Mouse (Mus musculus) heart, embryonic 16.5 days (tissue): ENCODE data around the gene Ncoa5. TPM values are rescaled to one million over a fixed set of nuclear protein-coding genes. Genes with fewer than 3 reads are reported as not detected.

Source experiments
- ATAC-seq: fragments of 200-750 bp; cut with Nextera tagmentation; replicated peaks from 2 replicates; pipeline ENCODE4 v1.8.0; 2017; ENCODE audit warnings: moderate number of reproducible peaks; ENCODE audit not compliant: insufficient read depth, low FRiP score; ENCODE audit errors: extremely low read depth
- H3K27ac ChIP-seq: fragments of 300-500 bp; sonication (generic); 2 replicates; pipeline ENCODE4 v1.5.1; 2014; ENCODE audit warnings: mild to moderate bottlenecking, low read length, control low read depth, moderate library complexity
- H3K27me3 ChIP-seq: fragments of 300-500 bp; sonication (generic); 2 replicates; pipeline ENCODE4 v1.6.1; 2014; ENCODE audit warnings: low read length, mixed read lengths; ENCODE audit not compliant: control insufficient read depth, insufficient read depth
- H3K36me3 ChIP-seq: fragments of 300-500 bp; sonication (generic); 2 replicates; pipeline ENCODE4 v1.6.1; 2014; ENCODE audit not compliant: control insufficient read depth, insufficient read depth
- H3K4me1 ChIP-seq: fragments of 300-500 bp; sonication (generic); 2 replicates; pipeline ENCODE4 v1.6.1; 2014; ENCODE audit warnings: low read length, mixed read lengths; ENCODE audit not compliant: control insufficient read depth, insufficient read depth
- H3K4me2 ChIP-seq: fragments of 300-500 bp; sonication (generic); 2 replicates; pipeline ENCODE4 v1.6.1; 2014; ENCODE audit warnings: low read depth, mild to moderate bottlenecking, control low read depth, low read length
- H3K4me3 ChIP-seq: fragments of 300-500 bp; sonication (generic); 2 replicates; pipeline ENCODE4 v1.5.1; 2014; ENCODE audit warnings: mild to moderate bottlenecking, control low read depth, low read length
- H3K9ac ChIP-seq: fragments of 300-500 bp; sonication (generic); 2 replicates; pipeline ENCODE4 v1.6.1; 2014; ENCODE audit warnings: low read length, control low read depth
- H3K9me3 ChIP-seq: fragments of 300-500 bp; sonication (generic); replicated peaks from 2 replicates; pipeline ENCODE4 v1.6.1; 2016; ENCODE audit warnings: low read length; ENCODE audit not compliant: control insufficient read depth
- WGBS: fragments of 180-500 bp; shearing (Covaris S2); extraction: QIAGEN DNeasy Blood & Tissue Kit; methylation state at CpG from one replicate; pipeline ENCODE4 v1.1.7; 2014; 5-methylcytosine and 5-hydroxymethylcytosine counted together
- polyA plus RNA-seq: library from polyadenylated mRNA; unstranded; fragments of >200 nt; fragmentation: Nextera tagmentation; extraction: Ambion mirVana; gene quantifications from 2 replicates; pipeline ENCODE4 v1.2.1, GENCODE M21; 2015

Gene Ncoa5
- polyA plus RNA-seq, 1 experiment from 2014 or later = 42.5 TPM

GRCm38 (mm10) chr2:165051566-165051965, 16.9 kb upstream of the Ncoa5 start:
- Histone ChIP-seq H3K4me3 (no peak overlapping the region), H3K4me1 (peaks cover 6% of the 10 kb centered on the region; the same call in 1 of the 2 replicates), H3K36me3 (no peaks in the 10 kb centered on the region), H3K27me3 (peaks cover 10% of the 10 kb centered on the region), H3K4me2 (no peak overlapping the region), H3K9me3 (no peaks in the 10 kb centered on the region), H3K27ac (no peak overlapping the region), H3K9ac (no peak overlapping the region)
- no peak for ATAC-seq
- WGBS = 28% methylated on average over 11 of the region's 11 CpGs

- no peaks in the 10 kb centered on the region for H3K36me3 ChIP-seq
- WGBS = 65% methylated on average over 18 of the region's 18 CpGs
- H3K4me1 ChIP-seq = peaks cover 6% of the 10 kb centered on the region; the same call in 1 of the 2 replicates
- H3K9ac ChIP-seq = no peak overlapping the region
- no peak overlapping the region for H3K4me2 ChIP-seq
- H3K4me3 ChIP-seq = no peak overlapping the region
- H3K27me3 ChIP-seq = peaks cover 10% of the 10 kb centered on the region
- ATAC-seq = no peak
- no peak overlapping the region for H3K27ac ChIP-seq
- H3K9me3 ChIP-seq = no peaks in the 10 kb centered on the region
Measured at GRCm38 (mm10) chr2:165050826-165051548, 16.3 kb upstream of the Ncoa5 start.

- Histone ChIP-seq H3K36me3 (no peaks in the 10 kb centered on the region), H3K4me1 (no peaks in the 10 kb centered on the region), H3K27ac (no peak overlapping the region), H3K9ac (no peak overlapping the region), H3K4me3 (no peak overlapping the region), H3K27me3 (peaks cover 5% of the 10 kb centered on the region; the same call in 1 of the 2 replicates), H3K9me3 (no peaks in the 10 kb centered on the region), H3K4me2 (no peak overlapping the region)
- ATAC-seq = no peak
- 41% methylated on average over 5 of the region's 5 CpGs for WGBS
Measured at GRCm38 (mm10) chr2:165049044-165049443, 14.4 kb upstream of the Ncoa5 start.

GRCm38 (mm10) chr2:165043729-165044128, 9.1 kb upstream of the Ncoa5 start:
- Histone ChIP-seq H3K9ac (no peak overlapping the region), H3K4me3 (no peak overlapping the region), H3K36me3 (no peaks in the 10 kb centered on the region), H3K9me3 (no peaks in the 10 kb centered on the region), H3K4me2 (no peak overlapping the region), H3K27me3 (no peaks in the 10 kb centered on the region), H3K4me1 (no peaks in the 10 kb centered on the region), H3K27ac (no peak overlapping the region)
- WGBS = 53% methylated on average over 2 of the region's 2 CpGs
- ATAC-seq = no peak

GRCm38 (mm10) chr2:165043090-165043636, 8.5 kb upstream of the Ncoa5 start:
- H3K9ac ChIP-seq = no peak overlapping the region
- 22% methylated on average over 17 of the region's 17 CpGs for WGBS
- H3K27me3 ChIP-seq = no peaks in the 10 kb centered on the region
- no peaks in the 10 kb centered on the region for H3K36me3 ChIP-seq
- no peak overlapping the region for H3K4me3 ChIP-seq
- H3K4me2 ChIP-seq = peak overlapping the region; percentile 32; the same call in 1 of the 2 replicates
- ATAC-seq = no peak
- no peaks in the 10 kb centered on the region for H3K4me1 ChIP-seq
- no peaks in the 10 kb centered on the region for H3K9me3 ChIP-seq
- no peak overlapping the region for H3K27ac ChIP-seq

- H3K4me3 ChIP-seq = no peak overlapping the region
- no peaks in the 10 kb centered on the region for H3K4me1 ChIP-seq
- H3K27ac ChIP-seq = no peak overlapping the region
- no peak overlapping the region for H3K4me2 ChIP-seq
- H3K9ac ChIP-seq = no peak overlapping the region
- WGBS = 69% methylated on average over 5 of the region's 5 CpGs
- H3K9me3 ChIP-seq = no peaks in the 10 kb centered on the region
- no peaks in the 10 kb centered on the region for H3K36me3 ChIP-seq
- ATAC-seq = no peak
- H3K27me3 ChIP-seq = no peaks in the 10 kb centered on the region
Measured at GRCm38 (mm10) chr2:165042126-165042525, 7.5 kb upstream of the Ncoa5 start.

GRCm38 (mm10) chr2:165037415-165037814, 2.7 kb upstream of the Ncoa5 start:
- no peak overlapping the region for H3K4me3 ChIP-seq
- no peaks in the 10 kb centered on the region for H3K36me3 ChIP-seq
- no peak overlapping the region for H3K4me2 ChIP-seq
- no peak overlapping the region for H3K27ac ChIP-seq
- no peaks in the 10 kb centered on the region for H3K27me3 ChIP-seq
- ATAC-seq = no peak
- no peak overlapping the region for H3K9ac ChIP-seq
- 50% methylated on average over 4 of the region's 4 CpGs for WGBS
- no peaks in the 10 kb centered on the region for H3K9me3 ChIP-seq
- peaks cover 13% of the 10 kb centered on the region for H3K4me1 ChIP-seq

GRCm38 (mm10) chr2:165035058-165035431, 378 bp upstream of the Ncoa5 start:
- H3K9ac ChIP-seq = no peak overlapping the region; the same call in 1 of the 2 replicates
- peak overlapping the region; percentile 92 for H3K4me3 ChIP-seq

GRCm38 (mm10) chr2:165033306-165033705, 1.4 kb downstream of the Ncoa5 start:
- Histone ChIP-seq H3K4me1 (peaks cover 14% of the 10 kb centered on the region), H3K27ac (no peak overlapping the region), H3K9ac (peak overlapping the region; percentile 96), H3K9me3 (no peaks in the 10 kb centered on the region), H3K4me2 (peak overlapping the region; percentile 76), H3K4me3 (peak overlapping the region; percentile 92), H3K27me3 (no peaks in the 10 kb centered on the region), H3K36me3 (no peaks in the 10 kb centered on the region)
- no peak for ATAC-seq
- 36% methylated on average over 6 of the region's 6 CpGs for WGBS

More at GRCm38 (mm10) chr2:165035058-165035431, 378 bp upstream of the Ncoa5 start:
- ATAC-seq = no peak; the same call in 1 of the 2 replicates
- Histone ChIP-seq H3K9me3 (no peaks in the 10 kb centered on the region), H3K27ac (no peak overlapping the region), H3K36me3 (no peaks in the 10 kb centered on the region), H3K4me1 (peaks cover 14% of the 10 kb centered on the region), H3K4me2 (peak overlapping the region; percentile 76), H3K27me3 (no peaks in the 10 kb centered on the region)
- WGBS = 55% methylated on average over 5 of the region's 5 CpGs
